Mouse (Mus musculus): ENCODE results near the gene Mical3. TPM values are rescaled to one million over a fixed set of nuclear protein-coding genes. Genes with fewer than 3 reads are reported as not detected.

Mical3 gene
- polyA plus RNA-seq, 1 experiment from 2014 or later = 32.9 TPM

- no peaks in the 10 kb centered on the region for H3K27me3 ChIP-seq (replicated peaks; ENCODE audit: control insufficient read depth, insufficient read depth, low read length)
- ATAC-seq = no peak
- no peak overlapping the region for H3K4me2 ChIP-seq (ENCODE audit: low read length)
- 88% methylated on average over 19 of the region's 19 CpGs for WGBS
- no peak overlapping the region for H3K9ac ChIP-seq (ENCODE audit: low read depth, low read length)
- H3K4me3 ChIP-seq (ENCODE audit: low read length) = no peak overlapping the region
- H3K36me3 ChIP-seq (ENCODE audit: control insufficient read depth, insufficient read depth, low read length) = peaks cover 45% of the 10 kb centered on the region
- no peaks in the 10 kb centered on the region for H3K9me3 ChIP-seq (ENCODE audit: control insufficient read depth, low read length)
- peaks cover 14% of the 10 kb centered on the region for H3K4me1 ChIP-seq (ENCODE audit: control insufficient read depth, insufficient read depth, low read depth, low read length)
- H3K27ac ChIP-seq (ENCODE audit: low read depth, low read length) = no peak overlapping the region
Observed at GRCm38 (mm10) chr6:121029897-121030589, 100.8 kb downstream of the Mical3 start.

GRCm38 (mm10) chr6:121028514-121028913 lies 102.3 kb downstream of the Mical3 start:
- ATAC-seq = no peak
- no peak overlapping the region for H3K27ac ChIP-seq (ENCODE audit: low read depth, low read length)
- no peak overlapping the region for H3K9ac ChIP-seq (ENCODE audit: low read depth, low read length)
- H3K27me3 ChIP-seq (replicated peaks; ENCODE audit: control insufficient read depth, insufficient read depth, low read length) = no peaks in the 10 kb centered on the region
- no peak overlapping the region for H3K4me3 ChIP-seq (ENCODE audit: low read length)
- no peak overlapping the region for H3K4me2 ChIP-seq (ENCODE audit: low read length)
- peaks cover 14% of the 10 kb centered on the region for H3K4me1 ChIP-seq (ENCODE audit: control insufficient read depth, insufficient read depth, low read depth, low read length)
- no peaks in the 10 kb centered on the region for H3K9me3 ChIP-seq (ENCODE audit: control insufficient read depth, low read length)
- H3K36me3 ChIP-seq (ENCODE audit: control insufficient read depth, insufficient read depth, low read length) = peaks cover 49% of the 10 kb centered on the region
- WGBS = 92% methylated on average over 8 of the region's 8 CpGs

GRCm38 (mm10) chr6:121027314-121027713 lies 103.5 kb downstream of the Mical3 start:
- Histone ChIP-seq H3K9me3 (ENCODE audit: control insufficient read depth, low read length) (no peaks in the 10 kb centered on the region), H3K4me2 (ENCODE audit: low read length) (no peak overlapping the region), H3K4me1 (ENCODE audit: control insufficient read depth, insufficient read depth, low read depth, low read length) (peaks cover 14% of the 10 kb centered on the region), H3K9ac (ENCODE audit: low read depth, low read length) (no peak overlapping the region), H3K27ac (ENCODE audit: low read depth, low read length) (no peak overlapping the region), H3K36me3 (ENCODE audit: control insufficient read depth, insufficient read depth, low read length) (peaks cover 39% of the 10 kb centered on the region), H3K27me3 (replicated peaks; ENCODE audit: control insufficient read depth, insufficient read depth, low read length) (no peaks in the 10 kb centered on the region), H3K4me3 (ENCODE audit: low read length) (no peak overlapping the region)
- ATAC-seq = peak; percentile 29; the same call in 1 of the 2 replicates
- 40% methylated on average over 5 of the region's 5 CpGs for WGBS

GRCm38 (mm10) chr6:121026866-121027265 lies 103.9 kb downstream of the Mical3 start:
- peaks cover 37% of the 10 kb centered on the region for H3K36me3 ChIP-seq (ENCODE audit: control insufficient read depth, insufficient read depth, low read length)
- no peak overlapping the region for H3K9ac ChIP-seq (ENCODE audit: low read depth, low read length)
- H3K27me3 ChIP-seq (replicated peaks; ENCODE audit: control insufficient read depth, insufficient read depth, low read length) = no peaks in the 10 kb centered on the region
- peaks cover 14% of the 10 kb centered on the region for H3K4me1 ChIP-seq (ENCODE audit: control insufficient read depth, insufficient read depth, low read depth, low read length)
- H3K4me2 ChIP-seq (ENCODE audit: low read length) = no peak overlapping the region
- no peak overlapping the region for H3K4me3 ChIP-seq (ENCODE audit: low read length)
- WGBS = 48% methylated on average over 7 of the region's 7 CpGs
- H3K9me3 ChIP-seq (ENCODE audit: control insufficient read depth, low read length) = no peaks in the 10 kb centered on the region
- no peak overlapping the region for H3K27ac ChIP-seq (ENCODE audit: low read depth, low read length)
- ATAC-seq = no peak

GRCm38 (mm10) chr6:121026019-121026584 lies 104.7 kb downstream of the Mical3 start:
- no peak overlapping the region for H3K9ac ChIP-seq (ENCODE audit: low read depth, low read length)
- 50% methylated on average over 10 of the region's 10 CpGs for WGBS
- 0 out of 2 replicates have a peak overlapping the region, but pooled peaks have one; percentile 9 for H3K27ac ChIP-seq (ENCODE audit: low read depth, low read length)
- H3K4me2 ChIP-seq (ENCODE audit: low read length) = no peak overlapping the region
- 0 out of 2 replicates have a peak, but pooled peaks have one; percentile 23 for ATAC-seq
- H3K4me1 ChIP-seq (ENCODE audit: control insufficient read depth, insufficient read depth, low read depth, low read length) = peaks cover 14% of the 10 kb centered on the region
- no peak overlapping the region for H3K4me3 ChIP-seq (ENCODE audit: low read length)
- no peaks in the 10 kb centered on the region for H3K9me3 ChIP-seq (ENCODE audit: control insufficient read depth, low read length)
- no peaks in the 10 kb centered on the region for H3K27me3 ChIP-seq (replicated peaks; ENCODE audit: control insufficient read depth, insufficient read depth, low read length)
- peaks cover 38% of the 10 kb centered on the region for H3K36me3 ChIP-seq (ENCODE audit: control insufficient read depth, insufficient read depth, low read length)

GRCm38 (mm10) chr6:121018147-121018546 lies 112.7 kb downstream of the Mical3 start:
- Histone ChIP-seq H3K4me2 (ENCODE audit: low read length) (no peak overlapping the region), H3K27me3 (replicated peaks; ENCODE audit: control insufficient read depth, insufficient read depth, low read length) (no peaks in the 10 kb centered on the region), H3K4me1 (ENCODE audit: control insufficient read depth, insufficient read depth, low read depth, low read length) (no peaks in the 10 kb centered on the region; the same call in 1 of the 2 replicates), H3K9me3 (ENCODE audit: control insufficient read depth, low read length) (no peaks in the 10 kb centered on the region), H3K27ac (ENCODE audit: low read depth, low read length) (no peak overlapping the region), H3K4me3 (ENCODE audit: low read length) (no peak overlapping the region), H3K36me3 (ENCODE audit: control insufficient read depth, insufficient read depth, low read length) (peaks cover 30% of the 10 kb centered on the region), H3K9ac (ENCODE audit: low read depth, low read length) (no peak overlapping the region)
- no peak for ATAC-seq
- 94% methylated on average over 4 of the region's 4 CpGs for WGBS

- WGBS = 83% methylated on average over 12 of the region's 12 CpGs
- Histone ChIP-seq H3K4me1 (ENCODE audit: control insufficient read depth, insufficient read depth, low read depth, low read length) (no peaks in the 10 kb centered on the region; the same call in 1 of the 2 replicates), H3K9me3 (ENCODE audit: control insufficient read depth, low read length) (no peaks in the 10 kb centered on the region), H3K4me3 (ENCODE audit: low read length) (no peak overlapping the region), H3K36me3 (ENCODE audit: control insufficient read depth, insufficient read depth, low read length) (peaks cover 30% of the 10 kb centered on the region), H3K9ac (ENCODE audit: low read depth, low read length) (no peak overlapping the region), H3K27ac (ENCODE audit: low read depth, low read length) (no peak overlapping the region), H3K4me2 (ENCODE audit: low read length) (no peak overlapping the region), H3K27me3 (replicated peaks; ENCODE audit: control insufficient read depth, insufficient read depth, low read length) (no peaks in the 10 kb centered on the region)
- no peak for ATAC-seq
Observed at GRCm38 (mm10) chr6:121017436-121018031, 113.3 kb downstream of the Mical3 start.

- no peak for ATAC-seq
- Histone ChIP-seq H3K27ac (ENCODE audit: low read depth, low read length) (no peak overlapping the region), H3K36me3 (ENCODE audit: control insufficient read depth, insufficient read depth, low read length) (peaks cover 20% of the 10 kb centered on the region), H3K4me3 (ENCODE audit: low read length) (no peak overlapping the region), H3K9ac (ENCODE audit: low read depth, low read length) (no peak overlapping the region), H3K4me1 (ENCODE audit: control insufficient read depth, insufficient read depth, low read depth, low read length) (no peaks in the 10 kb centered on the region; the same call in 1 of the 2 replicates), H3K4me2 (ENCODE audit: low read length) (no peak overlapping the region), H3K27me3 (replicated peaks; ENCODE audit: control insufficient read depth, insufficient read depth, low read length) (no peaks in the 10 kb centered on the region), H3K9me3 (ENCODE audit: control insufficient read depth, low read length) (no peaks in the 10 kb centered on the region)
- 87% methylated on average over 5 of the region's 5 CpGs for WGBS
Observed at GRCm38 (mm10) chr6:121016097-121016496, 114.7 kb downstream of the Mical3 start.

GRCm38 (mm10) chr6:121014339-121014738 lies 116.5 kb downstream of the Mical3 start:
- Histone ChIP-seq H3K9me3 (ENCODE audit: control insufficient read depth, low read length) (no peaks in the 10 kb centered on the region), H3K27me3 (replicated peaks; ENCODE audit: control insufficient read depth, insufficient read depth, low read length) (no peaks in the 10 kb centered on the region), H3K27ac (ENCODE audit: low read depth, low read length) (no peak overlapping the region), H3K4me2 (ENCODE audit: low read length) (no peak overlapping the region), H3K36me3 (ENCODE audit: control insufficient read depth, insufficient read depth, low read length) (peaks cover 8% of the 10 kb centered on the region), H3K9ac (ENCODE audit: low read depth, low read length) (peak overlapping the region; percentile 11; the same call in 1 of the 2 replicates), H3K4me1 (ENCODE audit: control insufficient read depth, insufficient read depth, low read depth, low read length) (no peaks in the 10 kb centered on the region; the same call in 1 of the 2 replicates), H3K4me3 (ENCODE audit: low read length) (no peak overlapping the region)
- WGBS = 65% methylated on average over 11 of the region's 11 CpGs
- ATAC-seq = no peak

Measured in hindbrain, embryonic 16.5 days (tissue).